Mouse (Mus musculus): ENCODE results near the gene Plekhb2. TPM values are rescaled to one million over a fixed set of nuclear protein-coding genes. Genes with fewer than 3 reads are reported as not detected.

Gene Plekhb2
- total RNA-seq, 2 experiments from 2014 or later: 21.8 to 23.8 TPM

DNA sequence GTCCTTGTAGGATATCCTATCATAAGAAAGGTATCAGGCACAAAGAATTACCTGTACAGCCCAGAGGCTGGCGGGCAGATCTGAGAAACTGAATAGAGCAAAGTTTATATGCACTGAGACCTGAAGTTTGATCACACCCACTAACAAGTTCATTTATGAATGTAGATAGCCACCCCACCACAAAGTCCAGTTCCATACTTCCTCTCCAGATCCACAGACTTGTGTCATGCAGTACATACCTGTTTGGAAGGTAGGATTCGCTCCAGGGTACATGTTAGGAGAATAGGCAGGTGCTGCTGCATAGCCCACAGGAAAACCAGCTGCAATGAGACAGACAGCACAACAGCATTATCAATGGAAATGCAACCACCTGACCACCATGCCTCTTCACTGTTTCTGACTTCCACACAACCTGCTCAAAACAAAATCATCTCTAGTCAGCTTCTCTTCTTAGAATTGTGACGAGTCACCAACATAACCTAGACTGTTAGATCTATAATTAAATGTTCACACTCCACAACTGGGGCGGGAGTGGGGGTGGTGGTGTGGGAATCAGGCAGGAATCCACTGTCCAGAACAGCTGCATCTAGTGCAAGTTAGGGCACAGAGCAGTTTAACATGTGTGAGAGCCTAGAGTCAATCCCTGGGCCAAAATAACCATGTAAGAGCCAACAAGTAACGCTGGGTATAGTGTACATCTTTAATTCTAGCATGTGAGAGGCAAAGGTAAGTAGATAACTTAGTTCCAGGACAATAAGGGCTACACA is 21.1 kb upstream of the Plekhb2 start:
- no peak for DNase-seq

GRCm38 (mm10) chr1:34830934-34831333 is 18.8 kb upstream of the Plekhb2 start:
- no peak for DNase-seq
- intact Hi-C loops (cut with DNase I; ENCODE audit: low total_unique reads): no loop called here

More for the DNA sequence above, 21.1 kb upstream of the Plekhb2 start:
- intact Hi-C loops (cut with DNase I; ENCODE audit: low total_unique reads): no loop called here

DNA sequence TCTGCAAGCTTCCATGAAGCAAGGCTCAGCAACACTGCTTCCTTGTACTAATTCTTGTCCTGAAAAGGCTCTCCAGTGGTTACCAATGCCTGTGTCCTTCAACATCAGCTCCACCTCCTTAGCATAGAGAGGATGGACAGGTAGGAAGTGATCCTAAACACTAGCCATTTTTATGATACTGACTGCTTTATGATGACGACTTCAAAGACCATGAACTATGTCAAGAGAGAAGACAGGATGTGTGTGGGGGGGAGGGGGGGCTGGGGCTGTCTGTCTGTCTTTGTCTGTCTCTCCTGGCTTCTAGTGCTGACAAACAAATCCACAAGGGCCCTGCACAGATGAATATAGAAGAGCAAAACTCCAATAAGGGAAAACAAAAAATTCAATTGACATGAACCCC is 18.4 kb upstream of the Plekhb2 start:
- intact Hi-C loops (cut with DNase I; ENCODE audit: low total_unique reads): no loop called here
- DNase-seq: no peak

- intact Hi-C loops (cut with DNase I; ENCODE audit: low total_unique reads): no loop called here
- DNase-seq: no peak
These were observed 14.9 kb upstream of the Plekhb2 start for GRCm38 (mm10) chr1:34834904-34835303.

GRCm38 (mm10) chr1:34837951-34838689 is 11.7 kb upstream of the Plekhb2 start:
- intact Hi-C loops (cut with DNase I; ENCODE audit: low total_unique reads): no loop called here
- no peak for DNase-seq

DNA sequence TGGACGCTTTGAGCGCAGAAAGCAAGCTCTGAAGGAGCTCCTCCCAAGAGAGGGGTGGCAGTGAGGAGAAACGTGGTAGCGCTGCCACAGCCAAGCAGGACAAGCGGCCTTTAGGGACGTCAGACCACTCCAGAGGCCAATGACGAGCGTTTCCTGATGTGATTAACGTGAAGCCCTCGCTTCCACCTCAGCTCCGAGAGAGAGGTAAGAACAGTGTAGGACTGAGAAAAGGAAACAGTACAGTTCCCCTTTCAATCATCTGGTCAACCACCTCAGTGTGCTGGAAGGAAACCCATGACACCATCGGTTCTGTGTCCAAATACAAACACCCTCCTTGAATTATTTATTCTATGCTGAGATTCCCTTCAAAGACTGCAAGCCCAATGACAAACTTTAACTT is 10.5 kb upstream of the Plekhb2 start:
- intact Hi-C loops (cut with DNase I; ENCODE audit: low total_unique reads): no loop called here
- no peak for DNase-seq

GRCm38 (mm10) chr1:34841709-34842388 is 7.9 kb upstream of the Plekhb2 start:
- intact Hi-C loops (cut with DNase I; ENCODE audit: low total_unique reads): no loop called here
- no peak for DNase-seq

- intact Hi-C loops (cut with DNase I; ENCODE audit: low total_unique reads): no loop called here
These were observed 7.4 kb upstream of the Plekhb2 start for GRCm38 (mm10) chr1:34842389-34842861.

DNA sequence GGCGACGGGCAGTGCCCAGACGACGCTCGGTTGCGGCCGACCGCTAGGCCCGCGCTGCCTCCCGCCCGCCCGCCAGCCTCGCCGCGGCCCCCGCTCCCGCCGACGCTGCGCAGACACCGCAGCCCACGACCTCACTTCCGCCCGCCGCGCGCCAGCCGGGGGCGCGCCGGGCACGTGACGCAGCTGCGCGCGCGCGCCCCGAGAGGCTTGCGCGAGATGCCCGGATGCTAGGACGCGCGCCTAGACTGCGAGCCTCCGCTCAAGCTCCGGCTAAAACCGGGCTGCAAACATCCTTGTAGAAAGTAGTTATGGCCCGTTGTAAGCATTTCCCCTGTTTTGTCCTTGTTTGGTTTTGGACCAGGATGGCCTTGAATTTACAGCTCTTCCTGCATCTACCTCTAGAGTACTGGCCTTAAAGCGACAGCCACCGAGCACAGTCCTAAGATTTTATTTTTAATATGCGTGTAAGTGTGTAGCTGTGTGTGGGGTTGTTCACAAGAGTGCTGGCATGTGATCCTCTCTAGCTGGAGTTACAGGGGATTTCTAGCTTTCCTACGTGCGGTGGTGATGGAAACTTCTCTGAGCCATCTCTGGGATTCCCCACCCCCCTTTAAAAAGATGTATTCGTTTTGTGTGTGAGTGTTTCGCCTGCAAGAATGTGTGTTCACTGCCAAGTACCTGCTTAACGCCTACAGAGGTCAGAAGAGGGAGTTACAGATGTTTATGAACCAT is 6.7 kb upstream of the Plekhb2 start, which contains the start of gene Fam168b:
TSS of gene Fam168b (minus strand) at position 179 of the 732 bp plus-strand sequence.
- peak; percentile 87 for DNase-seq
- intact Hi-C loops (cut with DNase I; ENCODE audit: low total_unique reads): no loop called here

More at GRCm38 (mm10) chr1:34842389-34842861, 7.4 kb upstream of the Plekhb2 start:
- DNase-seq: peak; percentile 62

GRCm38 (mm10) chr1:34847070-34847469 is 2.7 kb upstream of the Plekhb2 start:
- DNase-seq: no peak
- intact Hi-C loops (cut with DNase I; ENCODE audit: low total_unique reads): no loop called here

DNA sequence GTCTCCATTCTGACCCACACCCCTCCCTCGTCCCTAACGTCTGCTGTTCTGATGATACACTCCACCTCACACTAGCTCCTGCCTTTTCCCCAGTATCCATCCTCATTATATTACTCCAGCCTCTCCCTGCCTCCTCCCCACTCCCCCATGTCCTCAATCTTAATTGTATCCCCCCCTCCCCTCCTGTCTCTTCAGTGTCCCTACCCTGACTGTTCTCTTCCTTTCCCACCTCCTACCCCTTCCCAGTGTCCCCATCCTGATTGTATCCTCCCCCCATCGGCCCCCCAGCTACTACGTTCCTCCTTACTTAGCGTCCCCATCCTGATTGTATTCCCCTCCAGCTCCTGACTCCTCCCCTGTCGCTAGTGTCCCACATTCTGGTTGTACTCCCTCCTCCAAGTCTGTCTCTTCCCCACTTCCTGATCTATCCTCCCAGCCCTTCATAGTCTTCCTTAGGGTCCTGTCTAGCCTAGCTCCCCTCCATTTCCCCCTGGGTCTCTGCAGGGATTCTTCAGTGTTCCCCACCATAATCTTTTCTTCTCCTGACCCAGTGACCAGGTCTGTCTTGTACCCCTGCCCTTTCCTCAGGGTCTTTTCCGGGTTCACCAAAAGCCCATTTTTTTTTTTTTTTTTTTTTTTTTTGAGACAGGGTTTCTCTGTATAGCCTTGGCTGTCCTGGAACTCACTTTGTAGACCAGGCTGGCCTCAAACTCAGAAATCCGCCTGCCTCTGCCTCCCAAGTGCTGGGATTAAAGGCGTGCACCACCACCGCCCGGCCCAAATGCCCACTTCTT is 764 bp downstream of the Plekhb2 start:
- no peak for DNase-seq
- intact Hi-C loops (cut with DNase I; ENCODE audit: low total_unique reads): no loop called here

GRCm38 (mm10) chr1:34851562-34851961 is 1.8 kb downstream of the Plekhb2 start:
- DNase-seq: no peak
- intact Hi-C loops (cut with DNase I; ENCODE audit: low total_unique reads): no loop called here

GRCm38 (mm10) chr1:34852116-34852878 is 2.5 kb downstream of the Plekhb2 start:
- no peak for DNase-seq

DNA sequence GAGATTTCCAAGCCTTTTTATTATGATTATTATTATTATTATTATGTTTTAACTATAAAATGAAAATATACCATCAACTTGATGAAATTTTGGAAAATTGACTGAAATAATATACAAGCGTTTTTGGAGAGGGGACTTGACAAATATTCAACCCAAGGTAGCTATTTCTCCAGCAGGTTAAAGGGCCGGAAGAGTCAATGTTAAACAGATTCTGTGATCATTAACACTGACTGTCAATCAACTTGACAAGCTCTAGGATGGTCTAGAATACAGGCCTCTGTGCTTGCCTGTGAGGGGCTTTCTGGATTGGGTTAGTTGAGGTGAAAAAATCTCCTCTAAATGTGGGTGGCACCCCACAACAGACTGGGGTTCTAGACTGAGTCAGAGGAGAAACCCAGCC is 4.0 kb downstream of the Plekhb2 start:
- DNase-seq: no peak
- intact Hi-C loops (cut with DNase I; ENCODE audit: low total_unique reads): no loop called here

More at GRCm38 (mm10) chr1:34852116-34852878, 2.5 kb downstream of the Plekhb2 start:
- intact Hi-C loops (cut with DNase I; ENCODE audit: low total_unique reads): no loop called here

GRCm38 (mm10) chr1:34855056-34855739 is 5.4 kb downstream of the Plekhb2 start:
- no peak for DNase-seq
- intact Hi-C loops (cut with DNase I; ENCODE audit: low total_unique reads): loop anchor here (5.0 kb wide), 1 partner anchor 43 kb away; no protein-coding TSS in a partner anchor

DNA sequence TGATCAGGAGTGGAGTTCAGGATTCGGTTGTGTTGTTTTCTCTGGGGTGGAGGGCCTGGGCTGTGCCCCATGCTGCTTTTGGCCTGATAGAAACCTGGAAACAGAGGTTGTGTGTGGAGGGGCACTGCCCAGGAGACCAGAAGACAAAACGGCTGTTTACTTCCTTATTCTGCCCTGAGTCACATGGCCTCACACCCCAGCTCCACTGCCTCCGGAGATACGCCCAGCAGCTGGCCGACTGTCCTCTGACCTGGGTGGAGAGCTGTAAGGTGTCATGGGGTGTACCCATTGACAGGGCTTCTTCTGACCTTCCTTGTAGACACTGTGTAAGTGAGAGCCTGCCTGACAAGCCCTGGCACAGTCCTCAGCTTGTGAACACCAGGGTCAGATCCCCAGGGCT is 8.9 kb downstream of the Plekhb2 start:
- no peak for DNase-seq
- intact Hi-C loops (cut with DNase I; ENCODE audit: low total_unique reads): loop anchor here (5.0 kb wide), 1 partner anchor 46 kb away; no protein-coding TSS in a partner anchor

GRCm38 (mm10) chr1:34859761-34860160 is 10.0 kb downstream of the Plekhb2 start:
- intact Hi-C loops (cut with DNase I; ENCODE audit: low total_unique reads): loop anchor here (5.0 kb wide), 1 partner anchor 47 kb away; no protein-coding TSS in a partner anchor
- DNase-seq: no peak

Measured in gastrocnemius, postnatal 14 days (tissue).